ENCODE assay signal across 8 mouse cellular contexts in the genomic region with DNA sequence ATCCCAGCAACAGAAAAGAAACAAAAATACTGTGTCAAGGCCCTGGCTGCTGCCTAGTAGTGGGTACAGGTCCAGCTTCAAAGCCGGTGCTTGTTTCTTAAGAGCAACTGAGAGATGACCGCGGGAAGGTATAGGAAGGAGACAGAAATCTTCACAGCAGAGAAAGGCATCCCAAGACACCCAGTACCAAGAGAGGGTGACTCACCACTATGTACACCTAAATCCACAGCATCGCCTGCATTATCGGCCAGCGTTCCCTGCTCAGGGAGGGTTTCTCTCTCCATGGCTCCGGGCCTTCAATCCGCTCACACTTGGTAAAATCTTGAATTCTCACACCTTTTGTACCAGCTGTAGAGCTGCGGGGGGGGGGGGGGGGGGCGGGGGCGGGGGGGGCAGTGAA. TPM values are rescaled to one million over a fixed set of nuclear protein-coding genes. Genes with fewer than 3 reads are reported as not detected.
DNase-seq lines count a peak whose midpoint lies in the region; ATAC-seq and TF ChIP-seq lines count a peak whose summit lies in the region.

A gene (minus strand): TSS at position 298 of the 400 bp plus-strand sequence.

- intact Hi-C loops in heart, postnatal 10 days (cut with DNase I): no loop called here

- no peak within 1 kb of the TSS for H3K4me3 ChIP-seq in thymus, adult 2 months (ENCODE audit: control insufficient read depth, insufficient read depth, low read length)
- no peak within 1 kb of the TSS for H3K4me3 ChIP-seq in limb, embryonic 10.5 days
- no peak within 1 kb of the TSS for H3K4me3 ChIP-seq in neural tube, embryonic 14.5 days (ENCODE audit: low read depth, low read length)

- DNase-seq in thymus, adult 2 months: no peak
- DNase-seq in thymus, postnatal 10 days (ENCODE audit: low spot score in 2 of 2): no peak
- no peak for DNase-seq in heart, postnatal 10 days
- DNase-seq in limb, embryonic 10.5 days (ENCODE audit: low spot score): no peak
- DNase-seq in ovary, postnatal 36 days (ENCODE audit: low spot score): no peak
- DNase-seq in right cerebral cortex, adult 2 months (ENCODE audit: low spot score in 2 of 2): no peak

- no peaks in the 10 kb centered on the region for H3K9me3 ChIP-seq in limb, embryonic 10.5 days (replicated peaks)
- no peaks in the 10 kb centered on the region for H3K9me3 ChIP-seq in neural tube, embryonic 14.5 days (ENCODE audit: control insufficient read depth, low read length)

- H3K4me1 ChIP-seq in thymus, adult 2 months (replicated peaks; ENCODE audit: control insufficient read depth, insufficient read depth, low read length): 0 out of 2 replicates have a peak, but pooled peaks cover 3% of the 10 kb centered on the region
- peaks cover 17% of the 10 kb centered on the region for H3K4me1 ChIP-seq in limb, embryonic 10.5 days
- no peaks in the 10 kb centered on the region for H3K4me1 ChIP-seq in neural tube, embryonic 14.5 days (ENCODE audit: control insufficient read depth, insufficient read depth, low read length)

- TF ChIP-seq CTCF in thymus, adult 2 months (IDR thresholded peaks at IDR 0.05; ENCODE audit: borderline replicate concordance, control insufficient read depth, extremely low read depth, insufficient read depth, low read length, poor library complexity): no peak

- H3K36me3 ChIP-seq in thymus, adult 2 months (ENCODE audit: control insufficient read depth, insufficient read depth, low read length): no peaks in the 10 kb centered on the region
- H3K36me3 ChIP-seq in limb, embryonic 10.5 days: no peaks in the 10 kb centered on the region
- no peaks in the 10 kb centered on the region for H3K36me3 ChIP-seq in neural tube, embryonic 14.5 days (ENCODE audit: control insufficient read depth, insufficient read depth, low read length)

- WGBS in thymus, adult 2 months: 78% methylated on average over 11 of the region's 11 CpGs
- WGBS in limb, embryonic 10.5 days: 65% methylated on average over 11 of the region's 11 CpGs
- WGBS in neural tube, embryonic 14.5 days: 92% methylated on average over 6 of the region's 11 CpGs

- TF ChIP-seq POLR2A in thymus, adult 2 months (IDR thresholded peaks at IDR 0.05; ENCODE audit: control insufficient read depth, extremely low read depth, insufficient read depth, low read length, poor library complexity): no peak

- no peaks in the 10 kb centered on the region for H3K27me3 ChIP-seq in thymus, adult 2 months (ENCODE audit: control insufficient read depth, insufficient read depth, low read length)
- H3K27me3 ChIP-seq in limb, embryonic 10.5 days (ENCODE audit: low read depth, poor library complexity, severe bottlenecking): 0 out of 2 replicates have a peak, but pooled peaks cover 4% of the 10 kb centered on the region
- no peaks in the 10 kb centered on the region for H3K27me3 ChIP-seq in neural tube, embryonic 14.5 days (ENCODE audit: control insufficient read depth, insufficient read depth, low read length)

- H3K9ac ChIP-seq in neural tube, embryonic 14.5 days (replicated peaks; ENCODE audit: low read depth, low read length): no peak within 1 kb of the TSS

- H3K4me2 ChIP-seq in neural tube, embryonic 14.5 days (ENCODE audit: low read depth, low read length): no peak within 1 kb of the TSS

- no peak within 1 kb of the TSS for H3K27ac ChIP-seq in thymus, adult 2 months (ENCODE audit: control insufficient read depth, insufficient read depth, low read length)
- H3K27ac ChIP-seq in limb, embryonic 10.5 days: no peak within 1 kb of the TSS
- no peak within 1 kb of the TSS for H3K27ac ChIP-seq in neural tube, embryonic 14.5 days (ENCODE audit: low read depth, low read length)

- ATAC-seq in erythroid progenitor cell, adult 5-6 weeks (replicated peaks; ENCODE audit: low FRiP score, poor library complexity, severe bottlenecking): no peak
- ATAC-seq in neural tube, embryonic 14.5 days (ENCODE audit: low read depth): no peak

RNA-seq across cellular contexts. Expression of the gene that starts here (rescaled TPM):
- 72.1 and 110 TPM in 2 replicates for polyA plus RNA-seq in thymus, adult 2 months (2012; rRNA removed)
- total RNA-seq in erythroid progenitor cell, adult 5-6 weeks (2015; ENCODE audit: low replicate concordance): 119 and 159 TPM in 2 replicates
- total RNA-seq in erythroid progenitor cell, adult 5-6 weeks (2017; ENCODE audit: low replicate concordance): 110 and 118 TPM in 2 replicates
- 10 to 100 TPM; 55.1 to 56.4 TPM for total RNA-seq in heart, postnatal 10 days (2021)
- polyA plus RNA-seq in limb, embryonic 10.5 days (2016; fragmentation: Nextera tagmentation; extraction: Ambion mirVana): 199 TPM in 2 replicates
- polyA plus RNA-seq in neural tube, embryonic 14.5 days (2014; fragmentation: Nextera tagmentation; extraction: Ambion mirVana): 89.6 and 97.3 TPM in 2 replicates
